Mouse (Mus musculus): ENCODE measurements around the gene Pcdh15.

DNA sequence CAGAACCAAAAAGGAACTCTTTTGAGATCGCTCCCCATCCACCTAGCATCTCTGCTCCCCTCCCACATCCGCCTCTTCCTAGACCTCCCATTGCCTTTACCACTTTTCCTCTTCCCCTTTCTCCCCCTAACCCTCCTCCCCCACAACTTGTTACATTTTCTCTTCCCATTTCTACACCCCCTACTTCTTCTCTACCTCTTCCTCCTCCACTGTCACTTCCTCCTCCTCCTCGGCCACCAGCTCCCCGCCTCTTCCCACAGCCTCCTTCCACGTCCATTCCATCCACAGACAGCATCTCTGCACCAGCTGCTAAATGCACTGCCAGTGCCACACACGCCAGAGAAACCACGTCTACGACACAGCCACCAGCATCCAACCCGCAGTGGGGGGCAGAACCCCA is 1532.2 kb downstream of the Pcdh15 start:
- TF ChIP-seq CTCF (IDR thresholded peaks at IDR 0.05; ENCODE audit: extremely low read depth, insufficient read depth, low read length): no peak
- TF ChIP-seq POLR2A (IDR thresholded peaks at IDR 0.05; ENCODE audit: extremely low read depth, insufficient read depth, low read length): no peak
